Comparison of ENCODE assay signal across 20 mouse cellular contexts in genomic region chr7:74485669-74486068, GRCm38 (mm10).
"Had no signal": no experiment of that assay in that cellular context is flagged by ENCODE, and none has a peak within 500 bp of the region (broad histone marks: within the 10 kb centered on the region; RNA-seq: fewer than 3 reads in every experiment).

No protein-coding gene starts in this region.

- H3K27me3 ChIP-seq: limb, embryonic 12.5 days; limb, embryonic 15.5 days; midbrain, embryonic 12.5 days; midbrain, embryonic 15.5 days; neural tube, embryonic 13.5 days had no signal

- ATAC-seq: liver, postnatal 0 days; lung, postnatal 0 days; midbrain, embryonic 15.5 days had no signal

- H3K27ac ChIP-seq: kidney, postnatal 0 days; layer of hippocampus, adult 2 months; left cerebral cortex, adult 2 months; limb, embryonic 12.5 days; limb, embryonic 15.5 days; liver, embryonic 14.5 days; midbrain, embryonic 12.5 days; midbrain, embryonic 15.5 days; neural tube, embryonic 13.5 days had no signal

- H3K4me3 ChIP-seq: layer of hippocampus, adult 2 months; left cerebral cortex, adult 2 months; limb, embryonic 12.5 days; limb, embryonic 15.5 days; midbrain, embryonic 12.5 days; midbrain, embryonic 15.5 days; neural tube, embryonic 13.5 days had no signal

- DNase-seq: kidney, adult 11 months; kidney, postnatal 25 days; layer of hippocampus, postnatal 36 days; left cerebral cortex, postnatal 4 days; liver, postnatal 0 days; lung, embryonic 14.5 days; lung, postnatal 36 days; thymus, adult 18-20 months; thymus, postnatal 14 days; thymus, postnatal 4 days had no signal

- H3K36me3 ChIP-seq: limb, embryonic 12.5 days; limb, embryonic 15.5 days; midbrain, embryonic 12.5 days; midbrain, embryonic 15.5 days; neural tube, embryonic 13.5 days had no signal

- H3K4me1 ChIP-seq: midbrain, embryonic 12.5 days; midbrain, embryonic 15.5 days had no signal
